Mouse (Mus musculus): ENCODE measurements at regions not wholly inside any gene's neighbourhood (a gene's known extent, or its start where the extent isn't known, plus 50 kb on each side); places are given as distances from the start of the nearest gene placed in this dataset.

- DNase-seq = no peak
These were observed 2634.2 kb downstream of the 9330182O14Rik start for GRCm38 (mm10) chr15:42768396-42768795.

GRCm38 (mm10) chr15:42779903-42780302 lies 2645.7 kb downstream of the 9330182O14Rik start:
- no peak for DNase-seq

GRCm38 (mm10) chr15:42801217-42801616 lies 2667.1 kb downstream of the 9330182O14Rik start:
- no peak for DNase-seq

- DNase-seq = no peak
These were observed 2676.8 kb downstream of the 9330182O14Rik start for GRCm38 (mm10) chr15:42810871-42811490.

GRCm38 (mm10) chr15:42815026-42815724 lies 2681.0 kb downstream of the 9330182O14Rik start:
- DNase-seq = no peak

DNA sequence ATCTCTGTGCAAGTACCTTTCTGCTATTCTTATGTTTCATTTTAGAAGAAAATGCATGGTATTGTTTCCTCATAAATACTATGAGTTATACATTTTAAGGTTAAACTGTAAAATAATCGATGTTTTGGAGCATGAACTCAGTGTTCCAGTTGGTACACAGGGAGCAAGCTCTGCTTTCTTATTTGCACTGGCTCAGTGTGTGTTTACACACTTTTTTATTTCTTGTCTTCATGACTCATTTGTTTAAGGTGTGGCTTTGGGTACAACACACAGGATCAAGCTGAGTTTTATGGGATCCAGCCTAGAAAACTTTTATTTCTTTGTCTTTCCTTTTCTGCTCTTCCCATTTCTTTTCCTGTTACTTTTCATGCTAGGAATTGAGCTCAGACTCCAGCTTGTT lies 2704.7 kb downstream of the 9330182O14Rik start:
- DNase-seq = no peak

DNA sequence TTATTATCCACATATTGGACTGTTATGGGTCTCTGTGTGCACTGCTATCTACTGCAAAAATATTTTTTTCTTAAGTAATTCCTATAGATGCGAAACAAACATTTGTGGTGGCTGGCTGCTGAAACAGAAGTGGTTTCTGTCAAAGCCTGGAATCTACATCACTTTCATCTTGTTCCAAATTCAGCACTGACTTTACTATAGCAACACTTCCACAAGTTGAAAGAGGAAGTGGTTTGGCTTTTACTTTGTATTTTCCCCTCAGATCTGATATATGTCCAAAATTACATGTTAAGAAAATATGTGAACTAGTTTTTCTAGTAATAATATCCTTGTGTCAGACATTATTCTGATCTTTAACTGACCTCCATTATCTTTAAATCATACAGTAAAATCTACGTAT lies 2715.8 kb downstream of the 9330182O14Rik start:
- DNase-seq = no peak

- DNase-seq = no peak
These were observed 2738.3 kb downstream of the 9330182O14Rik start for GRCm38 (mm10) chr15:42872491-42872890.

DNA sequence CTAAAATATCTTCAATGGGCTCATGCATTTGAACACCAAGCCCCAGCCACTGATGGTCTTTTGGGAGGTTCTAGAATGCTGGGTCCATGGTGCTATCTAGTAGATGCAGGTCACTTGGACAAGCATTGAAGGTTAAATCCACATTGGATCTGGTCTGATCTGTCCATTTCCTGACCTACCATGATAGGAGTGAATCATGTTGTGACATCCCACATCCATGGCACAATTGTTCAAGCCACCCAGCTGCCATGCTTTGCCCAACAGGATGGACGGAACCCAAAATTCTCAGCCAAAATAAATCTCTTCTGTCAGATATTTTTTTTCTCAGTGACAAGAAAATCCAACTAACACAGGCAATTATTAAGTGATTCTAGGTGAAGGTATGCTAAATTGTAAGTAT lies 2760.4 kb downstream of the 9330182O14Rik start:
- DNase-seq = no peak

DNA sequence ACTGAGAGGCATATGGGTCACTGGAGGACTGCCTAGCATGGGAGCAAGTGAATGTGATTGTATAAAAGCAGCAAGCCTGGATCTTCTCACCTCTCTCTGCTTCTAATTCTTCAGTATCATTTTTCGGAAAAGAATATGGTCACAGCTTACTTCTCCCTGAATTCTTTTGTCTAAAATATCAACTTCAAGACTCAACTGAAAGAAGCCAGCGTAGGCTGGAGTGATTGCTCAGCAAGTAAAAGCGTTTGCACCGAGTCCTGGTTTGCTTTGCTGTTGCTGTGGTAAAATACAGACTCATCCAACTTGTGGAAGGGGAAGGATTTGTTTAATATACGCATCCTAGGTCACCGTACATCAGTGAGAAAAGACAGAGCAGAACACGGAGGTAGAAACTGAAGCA lies 2765.9 kb downstream of the 9330182O14Rik start:
- no peak for DNase-seq

- DNase-seq = no peak
These were observed 2767.6 kb downstream of the 9330182O14Rik start for GRCm38 (mm10) chr15:42901782-42902181.

DNA sequence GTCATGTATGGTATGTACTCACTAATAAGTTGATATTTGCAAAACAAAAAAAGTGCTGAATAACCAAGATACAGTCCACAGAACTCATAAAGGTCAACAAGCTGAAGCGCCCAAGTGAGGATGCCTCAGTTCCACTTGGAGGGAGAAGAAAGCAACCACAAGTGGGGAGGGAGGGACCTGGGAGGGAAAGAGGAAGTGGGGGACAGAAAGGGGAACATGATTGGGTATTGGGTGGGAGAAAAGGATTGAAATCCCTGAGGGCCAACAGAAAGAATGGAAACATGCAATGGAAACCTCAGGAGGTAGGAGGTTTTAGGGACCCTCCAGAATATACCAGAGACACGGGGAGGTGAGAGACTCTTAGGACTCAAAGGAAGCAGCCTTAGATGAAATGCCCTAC lies 2777.2 kb downstream of the 9330182O14Rik start:
- DNase-seq = no peak

GRCm38 (mm10) chr15:42912880-42913279 lies 2778.7 kb downstream of the 9330182O14Rik start:
- no peak for DNase-seq

DNA sequence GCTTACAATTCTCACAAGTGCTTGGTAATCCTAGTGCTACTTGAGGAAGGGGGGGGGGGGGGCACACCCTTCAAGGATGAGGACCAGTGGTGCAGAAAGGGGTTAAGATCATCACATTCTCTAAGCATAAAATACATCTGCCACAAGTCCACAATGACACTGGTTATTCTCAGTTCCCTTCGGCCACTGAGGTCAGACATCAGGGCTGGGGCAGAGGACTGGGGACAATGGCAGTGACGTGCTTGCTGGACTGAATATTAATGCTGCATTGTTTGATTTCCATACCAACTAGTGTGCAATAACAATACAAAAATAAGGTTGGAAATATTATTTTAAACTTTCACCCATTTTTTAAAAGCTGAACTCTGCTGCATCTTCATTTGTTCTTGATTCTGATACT lies 2779.1 kb downstream of the 9330182O14Rik start:
- DNase-seq = no peak

DNA sequence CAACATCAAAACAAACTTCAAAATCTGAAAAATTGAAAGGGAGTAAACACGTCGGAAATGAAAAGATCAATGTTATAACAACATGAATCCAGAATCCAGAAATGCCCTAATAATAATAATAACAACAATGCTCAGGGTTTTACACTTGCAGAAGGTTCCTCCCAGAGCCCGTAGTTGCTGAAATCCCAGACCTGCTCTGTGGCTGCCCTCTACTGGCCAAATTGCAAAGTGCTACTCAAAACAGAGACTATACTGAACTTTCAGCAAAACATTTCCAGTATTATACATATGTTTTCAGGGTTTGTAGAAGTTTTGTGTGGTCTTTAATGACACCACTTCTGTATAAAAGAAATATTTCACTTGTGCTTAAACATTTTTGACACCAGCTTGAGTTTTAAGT lies 2779.9 kb downstream of the 9330182O14Rik start:
- peak; percentile 57 for DNase-seq

DNA sequence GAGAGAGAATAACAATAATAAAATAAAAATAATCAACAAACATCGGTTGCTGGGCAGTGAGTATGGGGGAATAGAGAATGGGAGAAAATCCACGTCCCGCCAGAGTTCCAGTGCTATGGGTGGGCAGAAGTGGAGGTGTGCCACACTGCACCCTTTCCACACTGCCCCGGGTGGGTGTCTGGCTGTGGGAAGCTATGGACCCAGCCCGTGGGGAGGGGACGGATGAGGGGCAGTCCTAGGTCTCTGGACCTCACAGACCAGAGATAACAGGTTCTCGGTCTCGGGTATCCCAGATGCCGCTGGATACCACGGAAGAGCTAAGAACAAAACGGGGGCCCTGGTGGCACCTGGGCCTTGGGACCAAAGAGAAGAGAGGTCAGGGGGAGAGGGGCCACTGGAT lies 2781.0 kb downstream of the 9330182O14Rik start:
- DNase-seq = no peak

- no peak for DNase-seq
These were observed 2787.5 kb downstream of the 9330182O14Rik start for GRCm38 (mm10) chr15:42921618-42922017.

GRCm38 (mm10) chr15:42928331-42928730 lies 2794.2 kb downstream of the 9330182O14Rik start:
- no peak for DNase-seq

GRCm38 (mm10) chr15:42944610-42945009 lies 2810.4 kb downstream of the 9330182O14Rik start:
- no peak for DNase-seq

DNA sequence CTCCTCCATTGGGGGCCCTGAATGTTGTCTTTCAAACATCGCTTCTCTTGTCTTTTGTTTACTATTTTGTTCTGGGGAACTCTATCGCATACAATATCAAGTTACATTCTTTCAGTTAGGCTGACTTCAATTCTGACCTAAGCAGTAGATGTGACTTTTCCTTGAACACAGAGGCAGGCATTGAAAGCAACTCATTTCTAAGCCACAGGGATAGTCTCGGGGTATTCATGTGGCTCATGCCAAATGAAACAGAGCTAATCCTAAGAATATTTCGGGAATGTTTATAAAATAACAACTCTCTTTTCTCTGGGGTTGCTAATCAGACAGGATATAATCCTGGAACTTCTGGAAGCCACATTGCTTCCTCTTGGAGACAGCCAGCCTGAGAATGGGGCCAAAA lies 2821.0 kb downstream of the 9330182O14Rik start:
- no peak for DNase-seq

DNA sequence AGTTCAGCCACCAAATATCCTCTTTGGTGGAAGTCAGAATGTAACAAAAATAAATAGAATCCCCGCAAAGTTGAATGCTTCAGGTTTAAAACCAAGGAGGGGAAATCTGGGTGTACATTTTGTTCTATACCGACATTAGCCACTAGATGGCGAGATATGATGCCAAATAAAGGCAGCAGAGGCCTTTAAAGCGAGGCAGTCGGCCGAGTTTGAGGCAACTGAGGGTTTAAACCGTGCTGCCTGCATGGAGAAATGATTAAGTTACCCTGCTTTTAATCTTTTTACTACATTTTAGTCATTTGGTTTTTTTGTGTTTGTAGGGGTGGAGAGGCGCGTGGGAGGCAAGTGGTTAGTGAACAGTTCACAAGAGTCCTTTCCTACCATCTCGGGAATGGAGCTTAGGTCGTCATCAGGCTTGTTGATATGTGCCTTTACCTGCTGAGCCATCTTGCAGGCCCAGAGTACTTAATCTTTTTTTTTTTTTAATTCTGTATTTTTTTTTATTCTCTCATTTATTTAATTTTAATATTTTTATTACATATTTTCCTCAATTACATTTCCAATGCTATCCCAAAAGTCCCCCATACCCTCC lies 2828.7 kb downstream of the 9330182O14Rik start:
- peak; percentile 19 for DNase-seq

- DNase-seq = no peak
These were observed 2831.1 kb downstream of the 9330182O14Rik start for GRCm38 (mm10) chr15:42965314-42965713.
